Mouse (Mus musculus) brain, embryonic 14.5 days (tissue): Measurements from ENCODE around the gene Dpep1.

Source experiments
- CTCF ChIP-seq: fragments of 200-500 bp; IDR thresholded peaks from 2 replicates; pipeline ENCODE4 v1.5.1; 2012; ENCODE audit warnings: inconsistent platforms, mild to moderate bottlenecking, moderate library complexity, borderline replicate concordance; ENCODE audit not compliant: insufficient read depth, insufficient read length; ENCODE audit errors: extremely low read depth
- POLR2A ChIP-seq: fragments of 200-500 bp; IDR thresholded peaks from 2 replicates; pipeline ENCODE4 v1.6.1; 2012; ENCODE audit warnings: mild to moderate bottlenecking, inconsistent platforms, borderline replicate concordance; ENCODE audit not compliant: poor library complexity, insufficient read depth, insufficient read length, severe bottlenecking; ENCODE audit errors: extremely low read depth

DNA sequence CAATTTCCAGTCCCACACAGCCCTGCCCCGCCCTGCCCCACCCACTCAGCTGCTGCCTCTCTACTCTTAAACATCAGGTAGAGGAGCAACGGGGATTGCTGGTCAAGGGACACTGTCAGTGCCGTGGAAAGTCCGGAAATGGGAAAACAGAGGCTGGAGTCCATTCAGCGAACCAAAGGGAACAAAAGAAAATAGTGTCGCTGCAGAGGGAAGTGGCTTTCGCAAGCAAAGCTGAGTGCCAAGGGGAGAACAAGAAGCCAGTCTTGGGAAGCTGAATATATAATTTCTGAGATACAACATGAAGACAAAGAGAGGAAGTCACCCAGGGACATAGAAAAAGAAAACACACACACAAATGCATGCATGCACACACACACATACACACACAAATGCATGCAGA lies 2.8 kb downstream of the Dpep1 start:
- TF ChIP-seq CTCF (no peak), POLR2A (no peak)
